Mouse (Mus musculus) embryo, embryonic 9.5 days (tissue): ENCODE results near the gene 6030408B16Rik.

Experiments used
- DNase-seq: peaks from one replicate; pipeline ENCODE4 v3.0.0-alpha.2; 2017; ENCODE audit errors: extremely low spot score

Gene 6030408B16Rik

GRCm38 (mm10) chr15:101297988-101298387 lies 5.0 kb downstream of the 6030408B16Rik start:
- DNase-seq: no peak

GRCm38 (mm10) chr15:101298550-101298949 lies 5.5 kb downstream of the 6030408B16Rik start:
- DNase-seq: peak; percentile 42

- no peak for DNase-seq
Measured at GRCm38 (mm10) chr15:101299480-101299960, 6.5 kb downstream of the 6030408B16Rik start.

- no peak for DNase-seq
Measured at GRCm38 (mm10) chr15:101300128-101300527, 7.1 kb downstream of the 6030408B16Rik start.

- no peak for DNase-seq
Measured at GRCm38 (mm10) chr15:101302201-101302600, 9.2 kb downstream of the 6030408B16Rik start.

GRCm38 (mm10) chr15:101303830-101304229 lies 10.8 kb downstream of the 6030408B16Rik start:
- DNase-seq: no peak

GRCm38 (mm10) chr15:101306459-101306858 lies 13.4 kb downstream of the 6030408B16Rik start:
- DNase-seq: no peak

- no peak for DNase-seq
Measured at GRCm38 (mm10) chr15:101308440-101309348, 15.7 kb downstream of the 6030408B16Rik start.

- no peak for DNase-seq
Measured at GRCm38 (mm10) chr15:101309493-101309892, 16.5 kb downstream of the 6030408B16Rik start.

GRCm38 (mm10) chr15:101311087-101311770 lies 18.2 kb downstream of the 6030408B16Rik start:
- no peak for DNase-seq

- DNase-seq: no peak
Measured at GRCm38 (mm10) chr15:101312006-101312405, 19.0 kb downstream of the 6030408B16Rik start.

- DNase-seq: no peak
Measured at GRCm38 (mm10) chr15:101315378-101315777, 22.4 kb downstream of the 6030408B16Rik start.

- DNase-seq: peak; percentile 86
Measured at GRCm38 (mm10) chr15:101315832-101316231, 22.8 kb downstream of the 6030408B16Rik start.

- DNase-seq: no peak
Measured at GRCm38 (mm10) chr15:101316279-101316912, 23.4 kb downstream of the 6030408B16Rik start.

GRCm38 (mm10) chr15:101316913-101317813 lies 24.2 kb downstream of the 6030408B16Rik start:
- no peak for DNase-seq

GRCm38 (mm10) chr15:101317814-101318500 lies 24.9 kb downstream of the 6030408B16Rik start:
- no peak for DNase-seq

- no peak for DNase-seq
Measured at GRCm38 (mm10) chr15:101318889-101319765, 26.1 kb downstream of the 6030408B16Rik start.

- DNase-seq: no peak
Measured at GRCm38 (mm10) chr15:101320010-101320617, 27.1 kb downstream of the 6030408B16Rik start.

GRCm38 (mm10) chr15:101320618-101321041 lies 27.6 kb downstream of the 6030408B16Rik start:
- no peak for DNase-seq
